Mouse (Mus musculus) erythroid progenitor cell, adult 5-6 weeks (primary cell): ENCODE results near the gene AC170998.1. TPM values are rescaled to one million over a fixed set of nuclear protein-coding genes. Genes with fewer than 3 reads are reported as not detected.
"Not testable (repeated sequence)": the region's sequence is repeated elsewhere in the genome, so short reads cannot be mapped to it uniquely, and the experiment has no call there.

Experiments used
- ATAC-seq: replicated peaks from 2 replicates; pipeline ENCODE4 v1.8.0; 2016; ENCODE audit warnings: moderate number of reproducible peaks, mild to moderate bottlenecking, moderate TSS enrichment, inconsistent platforms; ENCODE audit not compliant: poor library complexity, low FRiP score, severe bottlenecking
- total RNA-seq, 2 experiments: library from RNA; stranded (forward) in 1 of 2; stranded (reverse) in 1 of 2; fragments of 150-400 nt in 1 of 2; fragments of 186-747, 209-891 nt in 1 of 2; gene quantifications; 2 replicates each; pipeline versions ENCODE4 v1.2.3 to v1.2.4; 2015 to 2017; ENCODE audit warnings: low replicate concordance in 2 of 2

Gene AC170998.1
- total RNA-seq, 2 experiments from 2014 or later: 2.1 TPM; not detected in 1

GRCm38 (mm10) chr17:28745773-28746172 lies 19.9 kb downstream of the AC170998.1 start:
- ATAC-seq: no peak

- ATAC-seq: no peak
These were observed 22.1 kb downstream of the AC170998.1 start for GRCm38 (mm10) chr17:28748001-28748400.

- no peak for ATAC-seq
These were observed 24.7 kb downstream of the AC170998.1 start for GRCm38 (mm10) chr17:28750580-28750979.

- no peak for ATAC-seq
These were observed 30.6 kb downstream of the AC170998.1 start for GRCm38 (mm10) chr17:28756447-28756846.

GRCm38 (mm10) chr17:28757470-28757869 lies 31.6 kb downstream of the AC170998.1 start:
- ATAC-seq: no peak

GRCm38 (mm10) chr17:28760736-28761312 lies 34.9 kb downstream of the AC170998.1 start:
- ATAC-seq: no peak

- peak; percentile 90 for ATAC-seq
These were observed 36.0 kb downstream of the AC170998.1 start for GRCm38 (mm10) chr17:28761871-28762270.

GRCm38 (mm10) chr17:28766203-28766602 lies 40.3 kb downstream of the AC170998.1 start:
- no peak for ATAC-seq

- ATAC-seq: no peak
These were observed 41.1 kb downstream of the AC170998.1 start for GRCm38 (mm10) chr17:28766781-28767515.

- no peak for ATAC-seq
These were observed 43.4 kb downstream of the AC170998.1 start, which contains the start of gene Mapk13 for GRCm38 (mm10) chr17:28769121-28769874. Gene Mapk13, plus strand, starts transcription at chr17:28769297.

- no peak for ATAC-seq
These were observed 44.1 kb downstream of the AC170998.1 start for GRCm38 (mm10) chr17:28769875-28770421.

- ATAC-seq: no peak
These were observed 45.4 kb downstream of the AC170998.1 start for GRCm38 (mm10) chr17:28771289-28771688.

- ATAC-seq: not testable (repeated sequence)
These were observed 48.4 kb downstream of the AC170998.1 start for GRCm38 (mm10) chr17:28774303-28774702.

- no peak for ATAC-seq
These were observed 49.3 kb downstream of the AC170998.1 start for GRCm38 (mm10) chr17:28775161-28775560.

Other genes starting within 250 kb of the AC170998.1 start
- 5.9 and 6.8 TPM in 2 replicates for gene Fkbp5, start 208.6 kb upstream of the AC170998.1 start, total RNA-seq (2015; ENCODE audit: low replicate concordance)
- 7.6 and 10.6 TPM in 2 replicates for gene Fkbp5, start 208.6 kb upstream of the AC170998.1 start, total RNA-seq (2017; ENCODE audit: low replicate concordance)
- not detected in 2 replicates for gene Armc12, start 195.3 kb upstream of the AC170998.1 start, total RNA-seq (2015; ENCODE audit: low replicate concordance)
- not detected in 2 replicates for gene Armc12, start 195.3 kb upstream of the AC170998.1 start, total RNA-seq (2017; ENCODE audit: low replicate concordance)
- not detected in 2 replicates for gene Clpsl2, start 176.7 kb upstream of the AC170998.1 start, total RNA-seq (2015; ENCODE audit: low replicate concordance)
- not detected in 2 replicates for gene Clpsl2, start 176.7 kb upstream of the AC170998.1 start, total RNA-seq (2017; ENCODE audit: low replicate concordance)
- not detected in 2 replicates for gene Clps, start 165.3 kb upstream of the AC170998.1 start, total RNA-seq (2015; ENCODE audit: low replicate concordance)
- not detected in 2 replicates for gene Clps, start 165.3 kb upstream of the AC170998.1 start, total RNA-seq (2017; ENCODE audit: low replicate concordance)
- gene Lhfpl5, start 150.4 kb upstream of the AC170998.1 start, total RNA-seq (2015; ENCODE audit: low replicate concordance): not detected in 2 replicates
- gene Lhfpl5, start 150.4 kb upstream of the AC170998.1 start, total RNA-seq (2017; ENCODE audit: low replicate concordance): not detected in 2 replicates
- gene Srpk1, start 103.4 kb upstream of the AC170998.1 start, total RNA-seq (2015; ENCODE audit: low replicate concordance): 14.7 and 15.1 TPM in 2 replicates
- 23.9 and 36.2 TPM in 2 replicates for gene Srpk1, start 103.4 kb upstream of the AC170998.1 start, total RNA-seq (2017; ENCODE audit: low replicate concordance)
- gene Slc26a8, start 35.9 kb upstream of the AC170998.1 start, total RNA-seq (2015; ENCODE audit: low replicate concordance): 5.0 TPM in 1 of 2 replicates, not detected in the other
- 1.3 and 3.9 TPM in 2 replicates for gene Slc26a8, start 35.9 kb upstream of the AC170998.1 start, total RNA-seq (2017; ENCODE audit: low replicate concordance)
- 53.7 and 58.7 TPM in 2 replicates for gene Mapk14, start 34.8 kb upstream of the AC170998.1 start, total RNA-seq (2015; ENCODE audit: low replicate concordance)
- gene Mapk14, start 34.8 kb upstream of the AC170998.1 start, total RNA-seq (2017; ENCODE audit: low replicate concordance): 63.1 and 64.9 TPM in 2 replicates
- 2.2 and 12.2 TPM in 2 replicates for gene Mapk13, start 43.2 kb downstream of the AC170998.1 start, total RNA-seq (2015; ENCODE audit: low replicate concordance)
- gene Mapk13, start 43.2 kb downstream of the AC170998.1 start, total RNA-seq (2017; ENCODE audit: low replicate concordance): 0.61 and 4.2 TPM in 2 replicates
- 497 and 560 TPM in 2 replicates for gene Brpf3, start 75.0 kb downstream of the AC170998.1 start, total RNA-seq (2015; ENCODE audit: low replicate concordance)
- 243 and 286 TPM in 2 replicates for gene Brpf3, start 75.0 kb downstream of the AC170998.1 start, total RNA-seq (2017; ENCODE audit: low replicate concordance)
- gene Pnpla1, start 132.3 kb downstream of the AC170998.1 start, total RNA-seq (2015; ENCODE audit: low replicate concordance): 2.2 TPM in 1 of 2 replicates, not detected in the other
- not detected in 2 replicates for gene Pnpla1, start 132.3 kb downstream of the AC170998.1 start, total RNA-seq (2017; ENCODE audit: low replicate concordance)
- gene 4930539E08Rik, start 189.2 kb downstream of the AC170998.1 start, total RNA-seq (2015; ENCODE audit: low replicate concordance): not detected in 2 replicates
- not detected in 2 replicates for gene 4930539E08Rik, start 189.2 kb downstream of the AC170998.1 start, total RNA-seq (2017; ENCODE audit: low replicate concordance)
- 3.2 TPM in 1 of 2 replicates, not detected in the other for gene Pxt1, start 217.8 kb downstream of the AC170998.1 start, total RNA-seq (2015; ENCODE audit: low replicate concordance)
- not detected in 2 replicates for gene Pxt1, start 217.8 kb downstream of the AC170998.1 start, total RNA-seq (2017; ENCODE audit: low replicate concordance)
- gene Kctd20, start 225.9 kb downstream of the AC170998.1 start, total RNA-seq (2015; ENCODE audit: low replicate concordance): 63.1 and 88.4 TPM in 2 replicates
- gene Kctd20, start 225.9 kb downstream of the AC170998.1 start, total RNA-seq (2017; ENCODE audit: low replicate concordance): 82.3 and 128 TPM in 2 replicates